In genomic region chr7:24371012-24371808, GRCm38 (mm10) we compare ENCODE assay signal across 11 mouse cellular contexts. TPM values are rescaled to one million over a fixed set of nuclear protein-coding genes. Genes with fewer than 3 reads are reported as not detected.
A peak's percentile ranks its signal among the peaks of the same experiment; 100 is the strongest.
DNase-seq lines count a peak whose midpoint lies in the region; ATAC-seq and TF ChIP-seq lines count a peak whose summit lies in the region.
"Had no signal": no experiment of that assay in that cellular context is flagged by ENCODE, and none has a peak within 500 bp of the region (broad histone marks: within the 10 kb centered on the region; RNA-seq: fewer than 3 reads in every experiment).

No protein-coding gene starts in this region.

- no peaks in the 10 kb centered on the region for H3K27me3 ChIP-seq in neural tube, embryonic 11.5 days (ENCODE audit: control insufficient read depth, insufficient read depth, low read length)
- H3K27me3 ChIP-seq in liver, embryonic 13.5 days, result no peaks in the 10 kb centered on the region
- H3K27me3 ChIP-seq: limb, embryonic 15.5 days had no signal

- 0 out of 2 replicates have a peak overlapping the region, but pooled peaks have one; percentile 10 for H3K4me3 ChIP-seq in neural tube, embryonic 11.5 days (ENCODE audit: low read depth, low read length)
- H3K4me3 ChIP-seq in liver, embryonic 13.5 days (replicated peaks), result peak overlapping the region; percentile 96
- no peak overlapping the region for H3K4me3 ChIP-seq in layer of hippocampus, adult 2 months

- ATAC-seq in neural tube, embryonic 11.5 days (ENCODE audit: insufficient read depth, low FRiP score, low TSS enrichment), result no peak
- peak; percentile 87 for ATAC-seq in liver, embryonic 13.5 days (ENCODE audit: low read depth)

- no peaks in the 10 kb centered on the region for H3K9me3 ChIP-seq in neural tube, embryonic 11.5 days (ENCODE audit: control insufficient read depth, low read length)
- no peaks in the 10 kb centered on the region for H3K9me3 ChIP-seq in liver, embryonic 13.5 days (replicated peaks)
- H3K9me3 ChIP-seq: limb, embryonic 15.5 days had no signal

- no peak for TF ChIP-seq CTCF in layer of hippocampus, adult 2 months (conservative IDR thresholded peaks at IDR 0.05)

- 0 out of 2 replicates have a peak, but pooled peaks cover 2% of the 10 kb centered on the region for H3K4me1 ChIP-seq in neural tube, embryonic 11.5 days (ENCODE audit: control insufficient read depth, insufficient read depth, low read length)
- H3K4me1 ChIP-seq in liver, embryonic 13.5 days (replicated peaks), result peaks cover 75% of the 10 kb centered on the region

- no peak overlapping the region for H3K4me2 ChIP-seq in neural tube, embryonic 11.5 days (ENCODE audit: low read depth)
- H3K4me2 ChIP-seq in liver, embryonic 13.5 days, result peak overlapping the region; percentile 98
- H3K4me2 ChIP-seq: hindbrain, embryonic 14.5 days had no signal

- 86% methylated on average over 7 of the region's 7 CpGs for WGBS in neural tube, embryonic 11.5 days
- 7% methylated on average over 7 of the region's 7 CpGs for WGBS in liver, embryonic 13.5 days (ENCODE audit: insufficient replicate concordance)

- peak; percentile 2 for DNase-seq in adrenal gland, postnatal 14 days
- no peak for DNase-seq in adrenal gland, adult 2 months
- DNase-seq in neural tube, embryonic 11.5 days (ENCODE audit: low spot score), result no peak
- DNase-seq in neural tube, embryonic 10.5 days (ENCODE audit: extremely low spot score, low spot score), result no peak
- DNase-seq in liver, embryonic 13.5 days, result peak; percentile 75
- peak; percentile 55 to 58 for DNase-seq in thymus, postnatal 36 days
- DNase-seq in lung, postnatal 36 days, result no peak
- no peak for DNase-seq in layer of hippocampus, adult 2 months (ENCODE audit: low spot score in 2 of 2)
- DNase-seq: adrenal gland, postnatal 25 days had no signal

- H3K9ac ChIP-seq in neural tube, embryonic 11.5 days (ENCODE audit: low read length), result no peak overlapping the region
- H3K9ac ChIP-seq in liver, embryonic 13.5 days, result peak overlapping the region; percentile 100
- H3K9ac ChIP-seq: hindbrain, embryonic 14.5 days; limb, embryonic 15.5 days had no signal

- no peak overlapping the region for H3K27ac ChIP-seq in neural tube, embryonic 11.5 days (ENCODE audit: low read depth, low read length)
- peak overlapping the region; percentile 100 for H3K27ac ChIP-seq in liver, embryonic 13.5 days
- no peak overlapping the region for H3K27ac ChIP-seq in layer of hippocampus, adult 2 months
- H3K27ac ChIP-seq: hindbrain, embryonic 14.5 days; limb, embryonic 15.5 days had no signal

- no peaks in the 10 kb centered on the region for H3K36me3 ChIP-seq in neural tube, embryonic 11.5 days (ENCODE audit: control insufficient read depth, insufficient read depth, low read length)
- peaks cover 36% of the 10 kb centered on the region for H3K36me3 ChIP-seq in liver, embryonic 13.5 days
- H3K36me3 ChIP-seq: limb, embryonic 15.5 days had no signal

RNA-seq across cellular contexts. Expression of gene Kcnn4, which starts 1.1 kb away (rescaled TPM):
- total RNA-seq in adrenal gland, postnatal 14 days (2021), result 4.9 and 7.3 TPM in 2 replicates
- total RNA-seq in adrenal gland, adult 2 months (2021), result under 1 TPM; 0.37 to 0.97 TPM
- polyA plus RNA-seq in adrenal gland, adult 2 months (2012; rRNA removed), result 2.1 and 3.0 TPM in 2 replicates
- 2.4 and 3.8 TPM in 2 replicates for polyA plus RNA-seq in neural tube, embryonic 11.5 days (2014; fragmentation: Nextera tagmentation; extraction: Ambion mirVana)
- polyA plus RNA-seq in liver, embryonic 13.5 days (2015; fragmentation: Nextera tagmentation; extraction: Ambion mirVana), result 126 and 128 TPM in 2 replicates
- total RNA-seq in layer of hippocampus, adult 2 months (2021), result under 1 TPM; 0.64 to 0.67 TPM

RNA-seq across cellular contexts. Expression of gene Lypd5, which starts 22.2 kb away (rescaled TPM):
- not detected in 2 replicates for total RNA-seq in adrenal gland, postnatal 14 days (2021)
- total RNA-seq in adrenal gland, adult 2 months (2021), result not detected
- polyA plus RNA-seq in adrenal gland, adult 2 months (2012; rRNA removed), result not detected in 2 replicates
- polyA plus RNA-seq in neural tube, embryonic 11.5 days (2014; fragmentation: Nextera tagmentation; extraction: Ambion mirVana), result not detected in 2 replicates
- not detected in 2 replicates for polyA plus RNA-seq in liver, embryonic 13.5 days (2015; fragmentation: Nextera tagmentation; extraction: Ambion mirVana)
- not detected for total RNA-seq in layer of hippocampus, adult 2 months (2021)
- total RNA-seq: adrenal gland, postnatal 25 days had no signal
- polyA plus RNA-seq: hindbrain, embryonic 14.5 days had no signal

RNA-seq across cellular contexts. Expression of gene Smg9, which starts 28.2 kb away (rescaled TPM):
- total RNA-seq in adrenal gland, postnatal 14 days (2021), result 17.3 and 26.7 TPM in 2 replicates
- 10 to 100 TPM; 19.7 to 20.2 TPM for total RNA-seq in adrenal gland, adult 2 months (2021)
- polyA plus RNA-seq in adrenal gland, adult 2 months (2012; rRNA removed), result 45.8 and 46.0 TPM in 2 replicates
- 21.8 and 27.3 TPM in 2 replicates for polyA plus RNA-seq in neural tube, embryonic 11.5 days (2014; fragmentation: Nextera tagmentation; extraction: Ambion mirVana)
- 15.2 and 16.5 TPM in 2 replicates for polyA plus RNA-seq in liver, embryonic 13.5 days (2015; fragmentation: Nextera tagmentation; extraction: Ambion mirVana)
- 10 to 100 TPM; 34.6 to 43.6 TPM for total RNA-seq in layer of hippocampus, adult 2 months (2021)

RNA-seq across cellular contexts. Expression of gene Tescl, which starts 37.5 kb away (rescaled TPM):
- total RNA-seq in adrenal gland, postnatal 14 days (2021), result not detected in 2 replicates
- total RNA-seq in adrenal gland, adult 2 months (2021), result 1 to 10 TPM in 1 of 2 experiments, under 1 TPM in 1; 0.58 to 1.2 TPM
- polyA plus RNA-seq in adrenal gland, adult 2 months (2012; rRNA removed), result 1.2 and 1.8 TPM in 2 replicates
- polyA plus RNA-seq in neural tube, embryonic 11.5 days (2014; fragmentation: Nextera tagmentation; extraction: Ambion mirVana), result not detected in 2 replicates
- polyA plus RNA-seq in liver, embryonic 13.5 days (2015; fragmentation: Nextera tagmentation; extraction: Ambion mirVana), result not detected in 2 replicates
- total RNA-seq in layer of hippocampus, adult 2 months (2021), result not detected
- polyA plus RNA-seq: limb, embryonic 15.5 days had no signal

RNA-seq across cellular contexts. Expression of gene Zfp94, which starts 54.7 kb away (rescaled TPM):
- 3.8 and 5.4 TPM in 2 replicates for total RNA-seq in adrenal gland, postnatal 14 days (2021)
- 1 to 10 TPM; 3.1 to 5.5 TPM for total RNA-seq in adrenal gland, adult 2 months (2021)
- 4.3 and 4.6 TPM in 2 replicates for polyA plus RNA-seq in adrenal gland, adult 2 months (2012; rRNA removed)
- 12.2 and 16.5 TPM in 2 replicates for polyA plus RNA-seq in neural tube, embryonic 11.5 days (2014; fragmentation: Nextera tagmentation; extraction: Ambion mirVana)
- 2.5 and 2.6 TPM in 2 replicates for polyA plus RNA-seq in liver, embryonic 13.5 days (2015; fragmentation: Nextera tagmentation; extraction: Ambion mirVana)
- 10 to 100 TPM; 16.6 to 17.5 TPM for total RNA-seq in layer of hippocampus, adult 2 months (2021)

Comparison
In these comparisons a context has a peak if more than half of its experiments do, and no peak if none do; other contexts are left out.
1. DNase-seq: peak in adrenal gland, postnatal 14 days (single experiment), liver, embryonic 13.5 days (single experiment) and thymus, postnatal 36 days (2 of 2); none in adrenal gland, adult 2 months (single experiment), neural tube, embryonic 11.5 days (single experiment), neural tube, embryonic 10.5 days (single experiment), lung, postnatal 36 days (single experiment) and layer of hippocampus, adult 2 months (0 of 2).